Mouse (Mus musculus) embryonic facial prominence, embryonic 12.5 days (tissue): ENCODE measurements around the gene Syce3. TPM values are rescaled to one million over a fixed set of nuclear protein-coding genes. Genes with fewer than 3 reads are reported as not detected.
A peak's percentile ranks its signal among the peaks of the same experiment; 100 is the strongest.

Experiments used
- ATAC-seq: fragments of 200-750 bp; cut with Nextera tagmentation; 2 replicates; pipeline ENCODE4 v1.8.0; 2017; ENCODE audit not compliant: insufficient number of reproducible peaks, insufficient read depth, low FRiP score, low TSS enrichment
- H3K27ac ChIP-seq: fragments of 300-500 bp; sonication (generic); 2 replicates; pipeline ENCODE4 v1.5.1; 2016; ENCODE audit warnings: mild to moderate bottlenecking
- H3K27me3 ChIP-seq: fragments of 300-500 bp; sonication (generic); 2 replicates; pipeline ENCODE4 v1.6.1; 2016; ENCODE audit warnings: mild to moderate bottlenecking, moderate library complexity
- H3K36me3 ChIP-seq: fragments of 300-500 bp; sonication (generic); 2 replicates; pipeline ENCODE4 v1.6.1; 2016; ENCODE audit warnings: mild to moderate bottlenecking
- H3K4me1 ChIP-seq: fragments of 300-500 bp; sonication (generic); 2 replicates; pipeline ENCODE4 v1.6.1; 2016
- H3K4me2 ChIP-seq: fragments of 300-500 bp; sonication (generic); replicated peaks from 2 replicates; pipeline ENCODE4 v1.6.1; 2016; ENCODE audit warnings: mild to moderate bottlenecking, moderate library complexity
- H3K4me3 ChIP-seq: fragments of 300-500 bp; sonication (generic); 2 replicates; pipeline ENCODE4 v1.5.1; 2016; ENCODE audit warnings: mild to moderate bottlenecking
- H3K9ac ChIP-seq: fragments of 300-500 bp; sonication (generic); 2 replicates; pipeline ENCODE4 v1.6.1; 2016; ENCODE audit warnings: mild to moderate bottlenecking, moderate library complexity
- H3K9me3 ChIP-seq: fragments of 300-500 bp; sonication (generic); 2 replicates; pipeline ENCODE4 v1.6.1; 2016; ENCODE audit warnings: mild to moderate bottlenecking, moderate library complexity
- WGBS: fragments of 180-500 bp; shearing (Covaris S2); methylation state at CpG from one replicate; pipeline ENCODE4 v1.1.7; 2016; 5-methylcytosine and 5-hydroxymethylcytosine counted together
- polyA plus RNA-seq: library from polyadenylated mRNA; unstranded; fragments of >200 nt; fragmentation: Nextera tagmentation; extraction: Ambion mirVana; gene quantifications from 2 replicates; pipeline ENCODE4 v1.2.1, GENCODE M21; 2016

Syce3 gene
- polyA plus RNA-seq, 1 experiment from 2014 or later = not detected

DNA sequence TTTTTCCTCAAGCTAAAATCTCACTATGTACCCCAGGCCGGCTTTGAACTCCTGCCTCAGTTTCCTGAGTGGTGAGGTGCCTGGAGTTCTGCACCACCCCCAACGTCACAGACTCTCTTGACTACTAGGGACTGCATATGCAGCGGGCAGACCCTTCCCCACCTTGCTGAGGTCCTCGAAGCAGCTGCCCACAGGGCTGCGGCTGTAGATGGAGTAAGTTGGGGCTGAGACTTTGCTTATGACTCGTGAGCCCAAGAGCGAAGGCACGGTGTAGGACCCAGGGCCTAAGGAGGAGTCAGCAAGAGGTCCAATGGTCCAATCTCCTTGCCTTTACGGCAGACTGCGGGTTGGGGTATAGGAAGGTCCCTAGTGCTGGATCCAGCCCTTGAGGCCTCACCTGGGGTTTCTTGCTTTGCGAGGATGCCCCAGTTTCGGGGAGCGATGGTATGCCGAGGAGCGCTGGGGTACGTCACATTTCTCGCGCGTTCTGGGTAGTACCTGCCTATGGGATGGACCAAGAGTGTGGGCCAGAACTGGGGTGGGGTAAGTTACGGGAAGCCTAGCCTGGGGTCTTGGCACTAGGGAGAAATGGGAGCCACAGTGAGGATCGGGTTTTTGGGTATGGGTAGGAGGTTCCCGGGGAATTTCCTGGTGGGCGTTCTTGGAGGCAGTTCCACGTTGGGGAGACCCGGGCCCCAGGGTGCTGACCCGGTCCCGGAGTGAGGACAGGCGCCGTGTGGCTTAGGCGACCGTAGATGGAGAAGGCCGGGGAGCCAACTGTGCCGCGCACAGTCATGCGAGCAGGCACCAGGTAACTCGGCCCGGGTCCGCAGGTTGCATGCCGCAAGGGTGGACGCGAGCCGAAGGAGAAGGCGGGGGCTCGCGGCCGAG lies 32.1 kb downstream of the Syce3 start:
- ATAC-seq = no peak
- H3K27me3 ChIP-seq = peaks cover 52% of the 10 kb centered on the region
- peak overlapping the region; percentile 64 for H3K4me2 ChIP-seq
- H3K4me3 ChIP-seq = peak overlapping the region; percentile 30
- 10% methylated on average over 46 of the region's 46 CpGs for WGBS
- H3K9ac ChIP-seq = 0 out of 2 replicates have a peak overlapping the region, but pooled peaks have one; percentile 16
- no peak overlapping the region for H3K27ac ChIP-seq
- H3K36me3 ChIP-seq = no peaks in the 10 kb centered on the region
- H3K9me3 ChIP-seq = no peaks in the 10 kb centered on the region
- peaks cover 16% of the 10 kb centered on the region for H3K4me1 ChIP-seq

DNA sequence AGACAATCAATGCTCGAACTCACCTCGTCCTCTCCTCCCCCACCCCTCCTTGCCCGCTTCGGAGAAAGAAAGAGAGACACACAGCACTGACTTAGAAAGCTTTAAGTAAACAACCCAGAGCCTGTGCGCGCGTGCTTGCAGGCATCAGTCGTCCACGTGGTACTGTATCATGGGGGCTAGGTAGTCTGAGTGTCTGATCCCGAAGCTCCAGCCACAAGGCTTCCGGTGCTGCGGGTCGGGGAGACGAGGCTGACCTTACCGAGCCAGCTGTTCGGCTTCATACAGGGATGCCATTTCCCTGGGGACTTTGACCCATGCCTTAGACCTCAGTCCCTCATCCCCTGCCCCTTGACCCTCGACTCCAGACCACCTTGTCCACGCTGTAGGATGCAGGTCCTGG lies 32.9 kb downstream of the Syce3 start:
- Histone ChIP-seq H3K27ac (no peak overlapping the region), H3K4me3 (no peak overlapping the region), H3K9me3 (no peaks in the 10 kb centered on the region), H3K9ac (no peak overlapping the region), H3K4me1 (peaks cover 23% of the 10 kb centered on the region), H3K27me3 (peaks cover 47% of the 10 kb centered on the region), H3K36me3 (0 out of 2 replicates have a peak, but pooled peaks cover 4% of the 10 kb centered on the region), H3K4me2 (peak overlapping the region; percentile 0; the same call in 1 of the 2 replicates)
- 5% methylated on average over 18 of the region's 18 CpGs for WGBS
- ATAC-seq = no peak

DNA sequence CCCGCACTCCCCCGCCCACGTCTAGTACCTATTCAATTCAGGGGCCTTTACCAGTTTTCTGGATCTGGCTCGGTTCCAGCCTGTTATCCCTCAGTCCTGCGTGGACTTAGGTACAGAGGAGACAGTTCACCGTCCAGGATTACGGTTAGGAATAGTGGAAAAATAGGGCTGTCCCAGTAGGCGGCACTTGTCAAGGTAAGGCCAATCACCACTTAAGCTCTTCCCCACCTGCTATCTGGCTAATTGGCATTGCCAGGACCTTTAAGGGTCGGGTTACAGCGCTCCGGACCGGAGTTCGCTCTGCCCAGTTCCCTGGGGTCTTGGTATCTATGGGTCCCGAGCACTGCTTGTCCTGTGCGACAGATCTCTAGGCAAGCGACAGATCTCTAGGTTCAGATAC lies 33.3 kb downstream of the Syce3 start, which contains the start of gene Tymp:
TSS of gene Tymp (minus strand) at position 83 of the 400 bp plus-strand sequence.
- no peak within 1 kb of the TSS for H3K9ac ChIP-seq
- no peak within 1 kb of the TSS for H3K27ac ChIP-seq
- H3K4me3 ChIP-seq = no peak within 1 kb of the TSS
- peak within 1 kb of the TSS; percentile 0 for H3K4me2 ChIP-seq
- ATAC-seq = no peak
- 13% methylated on average over 16 of the region's 16 CpGs for WGBS
- H3K36me3 ChIP-seq = peaks cover 8% of the 10 kb centered on the region; the same call in 1 of the 2 replicates
- no peaks in the 10 kb centered on the region for H3K9me3 ChIP-seq
- H3K27me3 ChIP-seq = peaks cover 45% of the 10 kb centered on the region
- H3K4me1 ChIP-seq = peaks cover 26% of the 10 kb centered on the region

DNA sequence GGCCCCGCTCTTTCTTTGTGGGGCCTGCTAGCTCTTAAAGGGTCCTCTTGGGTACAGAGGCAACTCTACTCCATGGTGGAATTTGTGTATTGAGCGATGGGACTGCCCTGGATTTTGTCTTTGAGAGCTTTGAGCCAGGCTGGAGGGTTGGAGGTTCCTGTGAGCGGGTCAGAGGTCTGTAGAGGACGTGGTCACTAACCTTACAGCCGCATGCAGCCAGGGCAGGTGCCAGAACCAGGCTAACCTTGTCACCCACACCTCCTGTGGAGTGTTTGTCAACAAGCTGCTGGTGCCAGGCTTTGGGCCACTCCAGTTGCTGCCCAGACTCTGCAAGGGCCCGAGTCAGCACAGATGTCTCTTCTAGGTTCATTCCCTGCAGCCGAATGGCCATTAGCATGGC lies 34.3 kb downstream of the Syce3 start:
- no peak overlapping the region for H3K4me3 ChIP-seq
- no peak overlapping the region for H3K4me2 ChIP-seq
- H3K4me1 ChIP-seq = peaks cover 26% of the 10 kb centered on the region
- peaks cover 44% of the 10 kb centered on the region for H3K27me3 ChIP-seq
- H3K36me3 ChIP-seq = peaks cover 17% of the 10 kb centered on the region
- no peak overlapping the region for H3K27ac ChIP-seq
- ATAC-seq = no peak
- no peaks in the 10 kb centered on the region for H3K9me3 ChIP-seq
- 82% methylated on average over 7 of the region's 7 CpGs for WGBS
- no peak overlapping the region for H3K9ac ChIP-seq

DNA sequence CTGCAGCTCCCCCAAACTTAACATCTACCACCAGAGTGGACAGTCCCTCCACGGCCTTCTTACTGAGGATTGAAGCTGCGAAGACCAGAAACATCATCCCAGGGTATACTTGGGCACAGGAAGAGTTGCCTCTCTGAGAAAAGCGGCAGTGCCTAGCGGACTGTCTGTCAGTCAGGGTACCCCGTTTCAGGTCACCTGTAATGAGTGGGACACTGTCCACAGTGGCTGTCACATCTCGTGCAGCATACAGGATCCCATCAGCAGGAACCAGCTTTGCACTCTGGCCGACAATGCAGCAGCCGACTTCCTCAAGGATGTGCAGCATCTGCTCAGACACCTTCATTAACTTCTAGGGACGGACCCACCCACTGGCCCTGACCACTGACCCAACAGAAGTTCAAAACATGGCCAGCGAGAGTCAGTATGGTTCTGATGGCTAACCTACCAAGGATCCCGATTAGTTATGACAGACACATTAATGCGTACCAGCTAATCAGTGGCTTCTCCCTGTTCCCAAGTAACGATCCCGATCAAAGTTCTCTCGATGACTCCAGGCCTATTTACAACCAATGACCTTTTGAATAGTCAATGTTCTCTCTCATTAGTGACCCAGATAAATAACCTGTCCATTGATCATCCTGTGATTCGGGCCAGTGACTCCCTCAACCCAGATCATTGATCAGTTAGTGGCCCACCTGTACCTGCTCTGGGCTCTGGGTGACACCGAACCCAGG lies 35.3 kb downstream of the Syce3 start:
- Histone ChIP-seq H3K4me1 (peaks cover 26% of the 10 kb centered on the region), H3K9ac (no peak overlapping the region), H3K4me2 (no peak overlapping the region), H3K27me3 (peaks cover 40% of the 10 kb centered on the region), H3K27ac (no peak overlapping the region), H3K4me3 (no peak overlapping the region), H3K9me3 (no peaks in the 10 kb centered on the region), H3K36me3 (peaks cover 28% of the 10 kb centered on the region)
- WGBS = 88% methylated on average over 17 of the region's 17 CpGs
- no peak for ATAC-seq

DNA sequence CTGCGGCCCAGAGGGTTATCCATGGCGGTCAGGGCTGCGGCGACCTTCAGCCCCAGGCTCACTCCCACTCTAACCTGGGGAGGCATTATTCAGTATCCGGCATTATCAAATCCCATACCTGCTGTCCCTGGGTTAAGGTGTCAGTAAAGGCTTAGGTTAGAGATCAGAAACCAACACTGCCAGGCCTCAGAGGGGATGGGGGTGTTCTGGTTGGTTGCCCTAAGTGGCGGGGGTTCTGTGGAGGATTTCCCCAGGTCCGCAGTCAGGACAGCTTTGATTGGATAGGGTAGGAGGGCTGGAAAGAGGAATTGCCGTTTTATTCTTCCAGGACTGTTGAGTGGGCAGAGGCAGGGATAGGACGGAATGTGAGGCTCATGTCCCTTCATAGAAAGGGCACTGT lies 36.0 kb downstream of the Syce3 start:
- 47% methylated on average over 9 of the region's 9 CpGs for WGBS
- 0 out of 2 replicates have a peak overlapping the region, but pooled peaks have one; percentile 81 for H3K27ac ChIP-seq

DNA sequence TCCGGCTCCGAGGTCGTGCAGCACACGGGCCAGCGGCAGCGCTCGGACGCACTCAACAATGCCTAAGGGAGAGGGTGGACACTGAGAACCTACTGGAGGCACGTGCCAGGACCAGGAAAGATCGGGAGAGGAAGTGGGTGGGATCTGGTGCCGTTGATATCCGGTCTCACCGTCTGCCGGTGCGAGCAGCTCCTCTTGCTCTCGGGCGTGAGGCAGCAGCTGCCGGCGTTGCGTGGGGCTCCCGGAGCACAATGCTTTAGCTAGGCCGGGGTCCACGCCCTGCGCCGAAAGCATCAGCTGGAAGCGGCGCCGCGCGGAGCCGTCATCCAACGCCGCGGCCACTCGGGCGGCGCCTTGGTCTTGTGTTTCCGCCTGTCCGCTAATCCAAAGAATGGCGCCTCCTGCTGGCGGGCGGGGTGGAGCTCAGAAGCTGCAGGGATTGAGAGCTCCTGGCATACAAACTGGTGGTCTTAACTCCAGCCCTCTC lies 36.5 kb downstream of the Syce3 start, which contains the start of gene Sco2:
TSS of gene Sco2 (minus strand) at position 85 of the 487 bp plus-strand sequence.
- peak within 1 kb of the TSS; percentile 65 for H3K9ac ChIP-seq
- H3K9me3 ChIP-seq = no peaks in the 10 kb centered on the region
- H3K4me1 ChIP-seq = peaks cover 20% of the 10 kb centered on the region
- peak within 1 kb of the TSS; percentile 81 for H3K27ac ChIP-seq
- H3K4me2 ChIP-seq = peak within 1 kb of the TSS; percentile 69
- H3K27me3 ChIP-seq = peaks cover 30% of the 10 kb centered on the region
- ATAC-seq = peak; percentile 69
- H3K36me3 ChIP-seq = peaks cover 39% of the 10 kb centered on the region
- H3K4me3 ChIP-seq = peak within 1 kb of the TSS; percentile 57
- under 1% methylated on average over 42 of the region's 42 CpGs for WGBS

More for the DNA sequence above, 36.0 kb downstream of the Syce3 start:
- Histone ChIP-seq H3K4me1 (peaks cover 26% of the 10 kb centered on the region), H3K27me3 (peaks cover 36% of the 10 kb centered on the region), H3K9ac (peak overlapping the region; percentile 65), H3K36me3 (peaks cover 34% of the 10 kb centered on the region), H3K9me3 (no peaks in the 10 kb centered on the region), H3K4me2 (peak overlapping the region; percentile 69), H3K4me3 (peak overlapping the region; percentile 57)
- no peak for ATAC-seq

DNA sequence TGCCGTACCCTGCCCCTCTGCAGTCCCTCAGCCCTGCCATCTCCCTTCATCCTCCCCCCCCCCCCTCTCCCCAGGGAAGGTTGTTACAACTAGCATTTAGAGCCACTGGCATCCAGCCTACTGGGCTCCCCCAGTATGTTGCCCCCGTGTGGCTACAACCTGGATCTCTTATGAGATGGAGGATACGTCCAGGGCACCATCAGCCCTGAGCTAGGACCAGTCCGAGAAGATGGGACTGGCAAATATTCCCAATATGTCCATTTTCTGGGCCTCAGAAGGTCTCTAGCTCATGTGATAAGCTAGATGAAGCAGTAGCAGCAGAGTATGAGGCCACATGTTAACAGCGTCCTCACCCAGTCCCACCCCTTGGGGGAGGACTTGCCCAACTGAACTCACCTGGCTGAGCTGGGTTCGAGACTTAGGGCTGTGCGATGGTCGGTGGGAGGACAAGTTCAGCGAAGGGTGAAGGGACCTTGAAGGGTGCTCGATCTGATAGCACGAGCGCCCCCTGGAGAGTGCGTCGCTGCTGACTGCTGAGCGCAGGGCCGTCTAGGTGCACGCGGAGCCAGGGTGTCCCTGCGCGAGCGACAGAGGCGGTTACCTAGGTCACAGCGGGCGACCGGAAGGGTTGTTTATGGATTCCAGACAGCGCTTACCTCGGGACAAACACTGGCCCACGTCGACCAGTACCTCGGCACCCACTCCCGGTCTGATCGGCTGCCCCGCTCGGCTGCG lies 37.1 kb downstream of the Syce3 start:
- Histone ChIP-seq H3K36me3 (peaks cover 45% of the 10 kb centered on the region), H3K27me3 (peaks cover 24% of the 10 kb centered on the region), H3K9ac (peak overlapping the region; percentile 65), H3K4me3 (peak overlapping the region; percentile 57), H3K4me1 (peaks cover 14% of the 10 kb centered on the region), H3K27ac (peak overlapping the region; percentile 81), H3K4me2 (peak overlapping the region; percentile 69), H3K9me3 (no peaks in the 10 kb centered on the region)
- WGBS = 1% methylated on average over 35 of the region's 35 CpGs
- ATAC-seq = peak; percentile 70

DNA sequence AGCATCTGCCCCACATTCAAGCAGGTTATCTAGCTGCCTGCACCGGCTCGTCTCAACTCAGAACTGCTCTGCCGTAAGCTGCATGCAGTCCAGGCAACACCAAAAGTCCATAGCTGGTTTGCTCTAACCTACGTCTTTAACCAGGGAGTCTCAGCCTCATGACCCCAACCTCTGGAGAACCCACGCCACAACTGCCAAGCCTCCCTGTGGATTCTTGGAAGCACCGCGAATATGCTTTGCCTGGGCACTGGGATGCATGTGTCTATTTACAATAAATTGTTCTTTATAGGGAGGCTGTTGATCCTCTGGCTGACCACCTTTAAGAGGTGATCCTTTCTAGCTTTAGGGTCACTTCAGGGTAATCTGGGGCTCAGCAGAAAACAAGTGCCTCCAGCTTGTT lies 37.8 kb downstream of the Syce3 start:
- Histone ChIP-seq H3K4me2 (peak overlapping the region; percentile 69), H3K27me3 (peaks cover 18% of the 10 kb centered on the region), H3K27ac (0 out of 2 replicates have a peak overlapping the region, but pooled peaks have one; percentile 30), H3K9ac (no peak overlapping the region), H3K4me3 (peak overlapping the region; percentile 57), H3K36me3 (peaks cover 52% of the 10 kb centered on the region), H3K4me1 (peaks cover 13% of the 10 kb centered on the region), H3K9me3 (no peaks in the 10 kb centered on the region)
- 85% methylated on average over 7 of the region's 7 CpGs for WGBS
- no peak for ATAC-seq

DNA sequence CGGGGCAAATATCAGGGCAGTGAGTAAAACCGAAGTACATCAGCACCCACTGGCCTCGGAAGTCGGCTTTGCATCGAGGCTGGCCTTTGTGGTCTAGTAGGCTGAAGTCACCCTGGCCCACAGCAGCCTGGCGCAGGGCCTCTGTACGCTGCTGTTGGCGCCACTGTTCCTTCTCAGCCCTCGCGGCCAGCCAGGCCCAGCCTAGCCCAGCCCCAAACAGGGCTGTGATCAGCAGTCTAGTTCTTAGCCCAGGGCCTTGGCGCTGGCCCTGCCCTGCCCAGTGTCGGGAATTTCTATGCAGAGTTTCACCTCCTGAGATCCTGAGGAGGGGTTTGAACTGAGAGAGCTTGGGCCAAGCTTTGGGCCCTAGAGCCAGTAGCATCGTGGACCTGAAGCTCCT lies 38.2 kb downstream of the Syce3 start:
- Histone ChIP-seq H3K36me3 (peaks cover 57% of the 10 kb centered on the region), H3K9ac (no peak overlapping the region), H3K27me3 (peaks cover 13% of the 10 kb centered on the region), H3K4me3 (no peak overlapping the region), H3K27ac (no peak overlapping the region), H3K4me1 (peaks cover 13% of the 10 kb centered on the region), H3K4me2 (no peak overlapping the region), H3K9me3 (no peaks in the 10 kb centered on the region)
- 89% methylated on average over 13 of the region's 13 CpGs for WGBS
- no peak for ATAC-seq

DNA sequence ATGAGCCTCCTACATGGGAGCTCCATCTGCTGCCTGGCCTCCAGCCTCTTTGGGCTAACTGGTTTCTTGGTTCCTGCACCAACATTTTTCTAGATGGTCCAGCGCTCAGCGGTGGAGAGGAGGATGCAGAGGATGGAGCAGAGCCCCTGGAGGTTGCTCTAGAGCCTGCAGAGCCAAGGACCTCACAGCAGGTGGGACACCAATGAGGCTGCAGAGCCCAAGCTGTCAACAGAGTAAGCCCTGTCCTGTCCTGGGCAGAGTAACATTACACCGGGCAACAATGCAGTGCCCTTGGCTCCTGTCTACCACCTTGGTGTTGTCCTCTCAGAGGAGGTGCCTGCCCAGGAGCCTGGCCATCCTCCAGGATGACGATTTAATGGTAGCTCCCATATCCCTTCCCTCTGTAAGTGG lies 45.2 kb downstream of the Syce3 start:
- Histone ChIP-seq H3K9ac (no peak overlapping the region), H3K4me2 (no peak overlapping the region), H3K27ac (no peak overlapping the region), H3K4me1 (no peaks in the 10 kb centered on the region), H3K9me3 (no peaks in the 10 kb centered on the region), H3K36me3 (peaks cover 99% of the 10 kb centered on the region), H3K27me3 (no peaks in the 10 kb centered on the region), H3K4me3 (no peak overlapping the region)
- no peak for ATAC-seq
- WGBS = 93% methylated on average over 4 of the region's 4 CpGs
